Mouse (Mus musculus) midbrain, embryonic 12.5 days (tissue): Measurements from ENCODE around the gene Agk. TPM values are rescaled to one million over a fixed set of nuclear protein-coding genes. Genes with fewer than 3 reads are reported as not detected.

Source experiments
- ATAC-seq: fragments of 200-750 bp; cut with Nextera tagmentation; 2 replicates; pipeline ENCODE4 v1.8.0; 2017; ENCODE audit warnings: low read depth, moderate TSS enrichment, moderate library complexity; ENCODE audit not compliant: low FRiP score
- H3K27ac ChIP-seq: fragments of 300-500 bp; sonication (generic); replicated peaks from 2 replicates; pipeline ENCODE4 v1.5.1; 2016; ENCODE audit warnings: mild to moderate bottlenecking
- H3K27me3 ChIP-seq: fragments of 300-500 bp; sonication (generic); 2 replicates; pipeline ENCODE4 v1.6.1; 2016; ENCODE audit warnings: mild to moderate bottlenecking
- H3K36me3 ChIP-seq: fragments of 300-500 bp; sonication (generic); 2 replicates; pipeline ENCODE4 v1.6.1; 2016
- H3K4me1 ChIP-seq: fragments of 300-500 bp; sonication (generic); 2 replicates; pipeline ENCODE4 v1.6.1; 2016
- H3K4me2 ChIP-seq: fragments of 300-500 bp; sonication (generic); replicated peaks from 2 replicates; pipeline ENCODE4 v1.6.1; 2016; ENCODE audit warnings: mild to moderate bottlenecking, moderate library complexity
- H3K4me3 ChIP-seq: fragments of 300-500 bp; sonication (generic); 2 replicates; pipeline ENCODE4 v1.5.1; 2016; ENCODE audit warnings: mild to moderate bottlenecking
- H3K9ac ChIP-seq: fragments of 300-500 bp; sonication (generic); replicated peaks from 2 replicates; pipeline ENCODE4 v1.6.1; 2016; ENCODE audit warnings: mild to moderate bottlenecking, moderate library complexity
- H3K9me3 ChIP-seq: fragments of 300-500 bp; sonication (generic); 2 replicates; pipeline ENCODE4 v1.6.1; 2016; ENCODE audit warnings: mild to moderate bottlenecking
- WGBS: fragments of 180-500 bp; shearing (Covaris S2); methylation state at CpG from one replicate; pipeline ENCODE4 v1.1.7; 2016; 5-methylcytosine and 5-hydroxymethylcytosine counted together
- polyA plus RNA-seq: library from polyadenylated mRNA; unstranded; fragments of >200 nt; fragmentation: Nextera tagmentation; extraction: Ambion mirVana; gene quantifications from 2 replicates; pipeline ENCODE4 v1.2.1, GENCODE M21; 2016

The Agk gene
- polyA plus RNA-seq, 1 experiment from 2014 or later: 39.8 TPM

DNA sequence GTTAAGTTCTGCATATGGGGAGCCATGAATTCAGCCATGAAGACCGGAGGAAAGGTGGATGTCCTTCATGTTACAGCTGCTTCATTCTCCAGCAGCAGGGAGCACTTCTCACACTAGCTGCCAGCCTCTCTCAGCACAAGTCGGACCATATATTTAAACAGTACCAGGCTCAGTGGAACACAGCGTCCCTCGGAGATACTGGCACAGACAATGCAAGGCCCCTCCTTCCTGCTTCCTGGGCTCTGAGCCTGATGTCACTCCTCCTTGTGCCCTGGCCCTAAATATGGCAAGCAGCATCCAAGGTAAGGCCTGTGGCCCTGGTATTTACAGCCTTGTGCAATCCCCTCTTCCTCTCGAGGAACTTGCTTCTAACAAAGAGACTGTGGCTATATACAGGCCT lies 90.8 kb downstream of the Agk start:
- Histone ChIP-seq H3K4me3 (no peak overlapping the region), H3K27ac (no peak overlapping the region), H3K9ac (no peak overlapping the region), H3K9me3 (no peaks in the 10 kb centered on the region), H3K27me3 (no peaks in the 10 kb centered on the region), H3K4me1 (no peaks in the 10 kb centered on the region), H3K4me2 (no peak overlapping the region), H3K36me3 (peaks cover 15% of the 10 kb centered on the region; the same call in 1 of the 2 replicates)
- no peak for ATAC-seq
- WGBS: 85% methylated on average over 5 of the region's 5 CpGs

- Histone ChIP-seq H3K4me1 (no peaks in the 10 kb centered on the region), H3K27ac (no peak overlapping the region), H3K9ac (no peak overlapping the region), H3K9me3 (no peaks in the 10 kb centered on the region), H3K4me2 (no peak overlapping the region), H3K27me3 (no peaks in the 10 kb centered on the region), H3K4me3 (no peak overlapping the region), H3K36me3 (peaks cover 12% of the 10 kb centered on the region; the same call in 1 of the 2 replicates)
- WGBS: 94% methylated on average over 4 of the region's 4 CpGs
- no peak for ATAC-seq
These were observed 93.4 kb downstream of the Agk start for GRCm38 (mm10) chr6:40418386-40418785.

DNA sequence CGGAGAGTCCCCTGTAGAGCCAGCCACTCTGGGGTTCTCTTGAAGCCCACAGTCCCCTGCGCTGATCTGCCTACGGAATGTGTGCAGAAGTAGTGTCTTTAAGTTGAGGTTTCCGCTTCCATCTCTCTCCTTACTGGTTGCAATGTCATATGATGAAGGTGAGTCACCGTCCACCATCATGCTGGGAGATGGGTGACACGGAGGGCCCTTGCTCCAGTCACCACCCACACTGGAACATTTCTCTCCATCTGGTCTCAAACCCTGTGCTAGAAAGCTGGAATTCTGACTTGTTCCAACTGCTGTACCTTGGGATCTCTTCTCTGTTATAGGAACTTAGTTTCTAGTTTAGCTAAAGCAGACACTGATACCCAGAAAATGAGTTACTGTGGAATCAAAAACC lies 96.1 kb downstream of the Agk start:
- Histone ChIP-seq H3K36me3 (0 out of 2 replicates have a peak, but pooled peaks cover 12% of the 10 kb centered on the region), H3K4me3 (no peak overlapping the region), H3K9me3 (no peaks in the 10 kb centered on the region), H3K4me1 (no peaks in the 10 kb centered on the region), H3K9ac (no peak overlapping the region), H3K27ac (no peak overlapping the region), H3K27me3 (no peaks in the 10 kb centered on the region), H3K4me2 (no peak overlapping the region)
- ATAC-seq: no peak
- 95% methylated on average over 6 of the region's 6 CpGs for WGBS

GRCm38 (mm10) chr6:40423013-40423412 lies 98.0 kb downstream of the Agk start:
- H3K4me3 ChIP-seq: no peak overlapping the region
- WGBS: 100% methylated on average over 1 of the region's 1 CpGs
- no peaks in the 10 kb centered on the region for H3K9me3 ChIP-seq
- no peak overlapping the region for H3K4me2 ChIP-seq
- no peak overlapping the region for H3K27ac ChIP-seq
- H3K4me1 ChIP-seq: no peaks in the 10 kb centered on the region
- no peak for ATAC-seq
- H3K9ac ChIP-seq: no peak overlapping the region
- no peaks in the 10 kb centered on the region for H3K27me3 ChIP-seq
- H3K36me3 ChIP-seq: 0 out of 2 replicates have a peak, but pooled peaks cover 8% of the 10 kb centered on the region

DNA sequence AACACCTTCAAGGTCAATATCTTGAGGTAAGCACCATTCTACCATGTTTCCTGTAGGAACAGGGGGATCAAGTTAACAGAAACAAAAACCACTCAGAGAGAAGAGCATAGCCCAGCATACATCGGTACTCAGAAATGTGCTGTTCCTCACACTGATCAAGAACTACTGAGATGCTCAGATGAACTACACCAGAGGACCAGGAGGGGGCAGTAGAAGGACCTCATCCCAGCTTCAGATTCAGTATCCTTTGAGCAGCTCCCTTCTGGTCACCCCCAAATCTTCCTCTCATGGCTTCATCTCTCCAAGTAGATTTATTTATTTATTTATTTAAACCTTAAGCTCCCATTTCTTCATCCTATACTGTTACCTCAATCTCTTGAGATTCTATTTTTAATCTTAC lies 98.8 kb downstream of the Agk start:
- ATAC-seq: peak; percentile 41; the same call in 1 of the 2 replicates
- WGBS: 60% methylated on average over 1 of the region's 1 CpGs
- H3K4me2 ChIP-seq: no peak overlapping the region
- no peaks in the 10 kb centered on the region for H3K4me1 ChIP-seq
- H3K4me3 ChIP-seq: no peak overlapping the region
- no peaks in the 10 kb centered on the region for H3K9me3 ChIP-seq
- H3K27me3 ChIP-seq: no peaks in the 10 kb centered on the region
- no peaks in the 10 kb centered on the region for H3K36me3 ChIP-seq
- no peak overlapping the region for H3K27ac ChIP-seq
- H3K9ac ChIP-seq: no peak overlapping the region

DNA sequence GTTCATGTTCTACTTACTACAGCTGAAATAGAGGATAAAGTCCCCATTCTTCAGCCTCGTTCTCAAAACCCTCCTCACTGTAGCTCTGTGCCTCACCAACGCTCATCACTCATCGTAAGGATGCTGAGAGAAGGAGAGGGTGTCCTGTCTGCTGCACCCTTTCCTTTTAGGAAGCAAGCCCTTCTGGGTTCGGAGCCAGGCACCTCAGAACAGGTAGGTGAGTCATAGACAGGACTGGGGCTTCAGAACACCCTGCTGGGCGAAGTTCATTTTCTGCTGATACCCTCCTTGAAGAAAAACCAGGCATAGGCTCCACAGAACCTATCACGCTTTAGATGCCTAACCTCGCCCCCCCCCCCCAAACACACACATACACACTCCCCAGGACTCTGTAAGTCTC lies 102.5 kb downstream of the Agk start:
- Histone ChIP-seq H3K36me3 (no peaks in the 10 kb centered on the region), H3K9ac (no peak overlapping the region), H3K4me3 (no peak overlapping the region), H3K4me2 (no peak overlapping the region), H3K4me1 (peaks cover 12% of the 10 kb centered on the region), H3K9me3 (no peaks in the 10 kb centered on the region), H3K27ac (no peak overlapping the region), H3K27me3 (no peaks in the 10 kb centered on the region)
- 81% methylated on average over 7 of the region's 7 CpGs for WGBS
- no peak for ATAC-seq

GRCm38 (mm10) chr6:40428696-40429095 lies 103.7 kb downstream of the Agk start:
- Histone ChIP-seq H3K4me2 (no peak overlapping the region), H3K36me3 (no peaks in the 10 kb centered on the region), H3K9ac (no peak overlapping the region), H3K27me3 (no peaks in the 10 kb centered on the region), H3K27ac (no peak overlapping the region), H3K9me3 (no peaks in the 10 kb centered on the region), H3K4me1 (peaks cover 15% of the 10 kb centered on the region), H3K4me3 (no peak overlapping the region)
- no peak for ATAC-seq
- WGBS: 79% methylated on average over 3 of the region's 3 CpGs

DNA sequence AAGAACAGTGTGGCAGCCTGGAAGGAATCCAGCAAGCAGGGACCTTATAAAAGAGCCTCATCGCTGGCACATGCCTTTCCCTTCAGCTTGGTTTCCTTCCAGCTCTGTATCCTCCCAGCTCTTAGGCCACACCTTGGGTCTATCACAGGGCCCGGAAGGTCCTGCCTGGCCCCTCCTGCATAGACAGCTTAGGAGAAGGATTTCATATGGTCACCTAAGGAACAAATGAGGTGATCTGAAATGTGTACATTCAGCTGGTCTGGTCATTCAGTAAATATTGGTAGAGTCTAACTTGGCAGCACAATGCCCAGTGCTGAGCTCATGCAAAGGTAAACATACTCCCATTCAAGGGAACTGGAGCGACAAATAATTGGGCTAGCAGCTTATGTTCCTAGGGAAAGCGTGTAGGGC lies 104.6 kb downstream of the Agk start:
- H3K27ac ChIP-seq: no peak overlapping the region
- H3K27me3 ChIP-seq: no peaks in the 10 kb centered on the region
- no peak overlapping the region for H3K4me3 ChIP-seq
- no peaks in the 10 kb centered on the region for H3K36me3 ChIP-seq
- peaks cover 20% of the 10 kb centered on the region for H3K4me1 ChIP-seq
- H3K4me2 ChIP-seq: no peak overlapping the region
- 59% methylated on average over 4 of the region's 4 CpGs for WGBS
- no peak for ATAC-seq
- H3K9me3 ChIP-seq: no peaks in the 10 kb centered on the region
- no peak overlapping the region for H3K9ac ChIP-seq

GRCm38 (mm10) chr6:40430251-40430650 lies 105.3 kb downstream of the Agk start:
- Histone ChIP-seq H3K4me1 (peaks cover 25% of the 10 kb centered on the region), H3K4me3 (no peak overlapping the region), H3K27me3 (no peaks in the 10 kb centered on the region), H3K4me2 (no peak overlapping the region), H3K9me3 (no peaks in the 10 kb centered on the region), H3K9ac (no peak overlapping the region), H3K27ac (no peak overlapping the region), H3K36me3 (no peaks in the 10 kb centered on the region)
- WGBS: 84% methylated on average over 3 of the region's 3 CpGs
- ATAC-seq: no peak

GRCm38 (mm10) chr6:40430878-40431277 lies 105.9 kb downstream of the Agk start:
- Histone ChIP-seq H3K4me2 (no peak overlapping the region), H3K9me3 (no peaks in the 10 kb centered on the region), H3K4me1 (peaks cover 25% of the 10 kb centered on the region), H3K4me3 (no peak overlapping the region), H3K36me3 (no peaks in the 10 kb centered on the region), H3K27me3 (no peaks in the 10 kb centered on the region), H3K9ac (no peak overlapping the region), H3K27ac (no peak overlapping the region)
- ATAC-seq: no peak
- 69% methylated on average over 3 of the region's 3 CpGs for WGBS

GRCm38 (mm10) chr6:40431356-40431755 lies 106.4 kb downstream of the Agk start:
- Histone ChIP-seq H3K4me3 (no peak overlapping the region), H3K4me1 (peaks cover 28% of the 10 kb centered on the region), H3K9ac (no peak overlapping the region), H3K36me3 (no peaks in the 10 kb centered on the region), H3K27ac (no peak overlapping the region), H3K4me2 (no peak overlapping the region), H3K9me3 (no peaks in the 10 kb centered on the region), H3K27me3 (no peaks in the 10 kb centered on the region)
- ATAC-seq: no peak
- WGBS: 69% methylated on average over 4 of the region's 4 CpGs

DNA sequence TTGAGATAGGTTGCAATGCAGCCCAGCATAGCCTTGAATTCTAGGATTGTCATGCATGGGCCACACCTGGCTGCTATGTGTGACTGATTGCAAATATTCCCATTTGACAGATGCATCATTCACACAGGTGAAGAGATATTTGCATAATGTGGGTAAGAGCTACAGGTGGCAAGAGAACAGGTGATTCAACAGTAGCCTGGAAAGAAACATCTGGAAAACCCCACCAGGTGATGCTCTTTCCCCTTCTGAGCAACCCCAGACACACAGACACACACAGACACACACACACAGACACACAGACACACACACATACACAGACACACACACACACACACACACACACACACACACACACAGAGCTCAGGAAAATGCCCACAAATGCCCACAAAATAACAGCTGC lies 106.8 kb downstream of the Agk start:
- no peak overlapping the region for H3K4me3 ChIP-seq
- no peaks in the 10 kb centered on the region for H3K27me3 ChIP-seq
- H3K36me3 ChIP-seq: no peaks in the 10 kb centered on the region
- H3K4me1 ChIP-seq: peaks cover 28% of the 10 kb centered on the region
- no peak for ATAC-seq
- no peak overlapping the region for H3K4me2 ChIP-seq
- H3K9ac ChIP-seq: no peak overlapping the region
- no peaks in the 10 kb centered on the region for H3K9me3 ChIP-seq
- H3K27ac ChIP-seq: no peak overlapping the region
